Mouse (Mus musculus) cortical plate, adult 2 months (tissue): ENCODE results near the gene Olfr1124.

Experiments
- CTCF ChIP-seq: fragments of 200-500 bp; IDR thresholded peaks from 2 replicates; pipeline ENCODE4 v1.5.1; 2011; ENCODE audit warnings: mild to moderate bottlenecking, control low read depth, low read length; ENCODE audit not compliant: insufficient read depth; ENCODE audit errors: extremely low read depth
- POLR2A ChIP-seq: fragments of 200-500 bp; IDR thresholded peaks from 2 replicates; pipeline ENCODE4 v1.6.1; 2011; ENCODE audit warnings: mild to moderate bottlenecking, low read length, control low read depth; ENCODE audit not compliant: insufficient read depth; ENCODE audit errors: extremely low read depth

- TF ChIP-seq CTCF (0 out of 2 replicates have a peak, but pooled peaks have one; percentile 1), POLR2A (no peak)
Observed at GRCm38 (mm10) chr2:87480207-87480606, 50.1 kb downstream of the Olfr1124 start.
